Mouse (Mus musculus) lung, postnatal 0 days (tissue): Measurements from ENCODE around the gene Sod1.

ENCODE experiments used
- CTCF ChIP-seq: IDR thresholded peaks from 2 replicates; pipeline ENCODE4 v1.5.1; 2016; ENCODE audit warnings: antibody characterized with exemption, mild to moderate bottlenecking
- EP300 ChIP-seq: IDR thresholded peaks from 2 replicates; pipeline ENCODE4 v1.6.1; 2016; ENCODE audit warnings: antibody characterized with exemption, mild to moderate bottlenecking, control low read depth

- TF ChIP-seq CTCF (no peak), EP300 (no peak)
Observed at GRCm38 (mm10) chr16:90214731-90215565, 5.6 kb upstream of the Sod1 start.
